Mouse (Mus musculus) lung, postnatal 10 days (tissue): ENCODE results near the gene Rabgap1l.
A peak's percentile ranks its signal among the peaks of the same experiment; 100 is the strongest.

Experiments
- DNase-seq: peaks from one replicate; pipeline ENCODE4 v3.0.0; 2021

Rabgap1l gene

GRCm38 (mm10) chr1:160588911-160589590, 204.0 kb downstream of the Rabgap1l start:
- peak; percentile 26 for DNase-seq

- no peak for DNase-seq
Measured at GRCm38 (mm10) chr1:160579309-160580233, 213.4 kb downstream of the Rabgap1l start.

- DNase-seq, result no peak
Measured at GRCm38 (mm10) chr1:160576124-160576523, 216.9 kb downstream of the Rabgap1l start.

- no peak for DNase-seq
Measured at GRCm38 (mm10) chr1:160574039-160574438, 219.0 kb downstream of the Rabgap1l start.

- DNase-seq, result no peak
Measured at GRCm38 (mm10) chr1:160566458-160566857, 226.6 kb downstream of the Rabgap1l start.

- DNase-seq, result peak; percentile 14
Measured at GRCm38 (mm10) chr1:160561381-160561780, 231.6 kb downstream of the Rabgap1l start.

- DNase-seq, result no peak
Measured at GRCm38 (mm10) chr1:160550636-160551035, 242.4 kb downstream of the Rabgap1l start.

GRCm38 (mm10) chr1:160547934-160548876, 244.8 kb downstream of the Rabgap1l start:
- DNase-seq, result no peak

- no peak for DNase-seq
Measured at GRCm38 (mm10) chr1:160535649-160536048, 257.4 kb downstream of the Rabgap1l start.

- no peak for DNase-seq
Measured at GRCm38 (mm10) chr1:160534571-160535335, 258.3 kb downstream of the Rabgap1l start.

- no peak for DNase-seq
Measured at GRCm38 (mm10) chr1:160533209-160533820, 259.7 kb downstream of the Rabgap1l start.

GRCm38 (mm10) chr1:160531402-160531801, 261.6 kb downstream of the Rabgap1l start:
- peak; percentile 88 for DNase-seq

- no peak for DNase-seq
Measured at GRCm38 (mm10) chr1:160521918-160522317, 271.1 kb downstream of the Rabgap1l start.

GRCm38 (mm10) chr1:160520665-160521064, 272.3 kb downstream of the Rabgap1l start:
- no peak for DNase-seq

- peak; percentile 5 for DNase-seq
Measured at GRCm38 (mm10) chr1:160519896-160520465, 273.0 kb downstream of the Rabgap1l start.

- DNase-seq, result no peak
Measured at GRCm38 (mm10) chr1:160518552-160518951, 274.5 kb downstream of the Rabgap1l start.

- DNase-seq, result no peak
Measured at GRCm38 (mm10) chr1:160507766-160508165, 285.2 kb downstream of the Rabgap1l start.

- no peak for DNase-seq
Measured at GRCm38 (mm10) chr1:160496906-160497577, 296.0 kb downstream of the Rabgap1l start.

GRCm38 (mm10) chr1:160485731-160486130, 307.3 kb downstream of the Rabgap1l start:
- no peak for DNase-seq

- no peak for DNase-seq
Measured at GRCm38 (mm10) chr1:160485028-160485427, 308.0 kb downstream of the Rabgap1l start.

GRCm38 (mm10) chr1:160481643-160482042, 311.4 kb downstream of the Rabgap1l start:
- DNase-seq, result no peak
